Mouse (Mus musculus): ENCODE data around the gene Hcls1.

GRCm38 (mm10) chr16:36947646-36948197 is 12.9 kb downstream of the Hcls1 start:
- TF ChIP-seq CTCF (IDR thresholded peaks at IDR 0.05; ENCODE audit: borderline replicate concordance, insufficient read depth, low read depth, low read length): no peak
- TF ChIP-seq POLR2A (IDR thresholded peaks at IDR 0.05; ENCODE audit: borderline replicate concordance, insufficient read depth, low read length): no peak
